Mouse (Mus musculus): ENCODE measurements at regions not wholly inside any gene's neighbourhood (a gene's known extent, or its start where the extent isn't known, plus 50 kb on each side); places are given as distances from the start of the nearest gene placed in this dataset.
A peak's percentile ranks its signal among the peaks of the same experiment; 100 is the strongest.

- no peak for DNase-seq (ENCODE audit: low spot score)
These were observed 228.7 kb upstream of the Kazn start for GRCm38 (mm10) chr4:142467920-142468319.

DNA sequence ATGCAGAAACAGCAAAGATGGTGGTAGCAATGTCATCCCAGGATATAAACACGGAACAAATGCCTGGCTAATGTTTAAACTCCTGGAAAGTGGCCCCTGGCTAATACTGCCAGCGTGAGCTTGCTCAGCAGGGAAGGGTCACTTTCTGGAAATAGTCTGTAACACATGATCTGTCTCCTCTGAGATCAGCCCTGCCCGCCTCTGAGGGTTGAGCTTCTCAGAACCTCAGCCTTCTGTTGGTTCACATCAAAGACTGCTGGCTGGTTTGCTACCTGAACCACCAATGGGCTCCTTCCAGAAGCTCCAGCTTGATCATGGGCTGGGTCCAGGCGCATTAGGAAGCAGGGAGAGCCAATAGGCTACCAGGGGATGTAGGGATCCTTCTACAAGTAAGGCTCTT lies 226.0 kb upstream of the Kazn start:
- no peak for DNase-seq (ENCODE audit: low spot score)

GRCm38 (mm10) chr4:142464066-142464465 lies 224.9 kb upstream of the Kazn start:
- DNase-seq (ENCODE audit: low spot score), result no peak

DNA sequence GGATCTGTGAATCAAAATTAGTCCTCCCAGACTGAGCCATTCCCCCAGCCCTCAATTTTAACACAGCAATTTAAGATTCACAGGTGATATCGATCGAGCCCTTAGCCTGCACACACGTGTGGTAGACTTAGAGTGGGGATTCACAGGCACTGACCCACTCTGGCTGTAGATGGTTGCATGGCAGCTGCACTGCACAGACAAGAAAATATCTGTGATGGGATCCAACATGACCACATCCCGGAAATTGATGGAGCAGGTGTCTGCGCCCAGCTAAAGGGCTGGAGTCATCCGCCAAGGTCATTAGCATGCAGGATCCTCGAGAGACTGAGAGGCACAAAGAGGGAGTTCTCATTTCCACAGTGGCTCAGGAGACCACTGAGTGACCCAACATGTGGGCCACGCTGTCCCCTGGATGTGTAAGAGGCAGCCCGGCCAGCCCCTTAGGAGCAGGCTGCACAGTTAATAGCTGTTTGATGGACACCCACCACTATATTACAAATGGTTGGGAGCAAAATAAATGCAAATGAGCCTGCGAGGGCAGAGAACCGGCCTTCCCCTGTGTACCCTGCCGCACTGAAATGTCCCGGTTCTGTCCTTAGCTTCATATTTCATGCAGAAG lies 221.4 kb upstream of the Kazn start:
- DNase-seq (ENCODE audit: low spot score), result no peak

DNA sequence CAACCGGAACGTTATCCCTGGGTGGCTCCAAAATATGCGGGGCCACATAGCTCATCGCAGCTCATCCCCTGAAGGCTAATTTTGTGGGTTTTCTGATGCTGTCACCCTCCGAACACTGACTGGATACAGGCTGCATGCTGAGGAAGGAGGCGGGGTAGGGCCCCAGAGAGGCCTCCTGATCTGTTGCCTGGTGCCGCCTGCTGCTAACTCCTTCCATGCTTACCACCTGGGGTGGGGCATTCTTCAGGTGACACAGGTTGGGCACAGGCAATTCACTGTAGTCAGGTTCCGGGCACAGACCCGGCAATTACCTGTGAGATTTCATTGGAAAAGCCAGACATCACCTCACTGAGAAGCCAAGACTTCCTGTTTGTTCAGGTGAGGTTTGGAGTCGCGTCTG lies 213.4 kb upstream of the Kazn start:
- DNase-seq (ENCODE audit: low spot score), result no peak

DNA sequence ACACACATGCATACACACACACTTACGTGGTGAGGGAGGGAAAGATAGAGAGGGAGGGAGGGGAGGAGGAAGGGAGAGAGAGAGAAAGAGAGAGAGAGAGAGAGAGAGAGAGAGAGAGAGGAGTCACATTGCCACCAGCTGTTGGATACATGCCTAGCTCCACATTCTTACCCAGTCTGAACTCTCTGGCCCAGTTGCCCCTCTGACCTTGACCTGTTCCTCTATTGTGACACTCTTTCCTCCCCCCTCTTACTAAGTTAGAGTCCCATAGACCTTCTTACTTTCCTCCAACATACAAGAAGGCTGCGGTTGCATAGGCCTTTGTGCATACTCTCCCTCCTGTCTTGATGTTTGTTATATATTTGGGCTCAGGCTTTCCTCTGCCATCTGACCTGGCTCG lies 211.7 kb upstream of the Kazn start:
- no peak for DNase-seq (ENCODE audit: low spot score)

- DNase-seq (ENCODE audit: low spot score), result peak; percentile 12
These were observed 210.5 kb upstream of the Kazn start for GRCm38 (mm10) chr4:142449713-142450112.

GRCm38 (mm10) chr4:142449198-142449702 lies 210.0 kb upstream of the Kazn start:
- DNase-seq (ENCODE audit: low spot score), result no peak

DNA sequence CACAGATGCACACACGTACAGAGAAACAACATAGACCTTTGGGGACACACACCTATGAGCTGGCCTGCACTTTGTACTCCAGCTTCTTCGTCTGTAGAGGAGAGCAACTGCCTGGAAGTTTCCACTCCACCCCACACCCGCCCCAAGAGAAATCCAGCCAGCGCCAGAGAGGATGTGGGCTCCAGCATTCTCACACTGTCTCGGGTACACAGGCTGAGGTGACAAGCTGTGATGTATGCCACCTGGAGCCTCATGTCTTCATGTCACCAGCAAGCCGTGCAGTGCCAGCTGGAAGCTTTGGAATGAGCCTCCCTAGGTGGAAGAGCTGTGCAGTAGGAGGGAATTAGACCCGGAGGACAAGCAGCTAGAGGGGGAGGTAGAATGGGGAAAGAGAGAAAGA lies 208.3 kb upstream of the Kazn start:
- DNase-seq (ENCODE audit: low spot score), result no peak

DNA sequence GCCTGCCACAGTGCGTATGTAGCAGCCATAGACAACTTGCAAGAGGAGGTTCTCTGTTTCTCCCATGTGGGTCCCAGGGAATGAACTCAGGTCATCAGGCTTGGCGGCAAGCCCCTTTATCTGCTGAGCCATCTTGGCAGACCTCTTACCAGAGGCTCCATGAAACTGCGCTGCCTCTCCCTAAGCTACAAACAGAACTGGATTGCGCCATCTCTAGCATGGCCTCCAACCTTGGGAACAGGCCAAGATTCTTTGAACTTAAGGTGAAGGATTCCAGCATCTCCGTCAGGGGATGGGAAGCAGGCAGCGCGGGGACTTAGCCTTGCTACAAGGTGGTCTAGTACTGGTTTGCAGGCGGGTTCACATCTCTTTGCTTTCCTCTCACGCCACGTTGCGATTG lies 201.8 kb upstream of the Kazn start:
- peak; percentile 37 for DNase-seq (ENCODE audit: low spot score)

DNA sequence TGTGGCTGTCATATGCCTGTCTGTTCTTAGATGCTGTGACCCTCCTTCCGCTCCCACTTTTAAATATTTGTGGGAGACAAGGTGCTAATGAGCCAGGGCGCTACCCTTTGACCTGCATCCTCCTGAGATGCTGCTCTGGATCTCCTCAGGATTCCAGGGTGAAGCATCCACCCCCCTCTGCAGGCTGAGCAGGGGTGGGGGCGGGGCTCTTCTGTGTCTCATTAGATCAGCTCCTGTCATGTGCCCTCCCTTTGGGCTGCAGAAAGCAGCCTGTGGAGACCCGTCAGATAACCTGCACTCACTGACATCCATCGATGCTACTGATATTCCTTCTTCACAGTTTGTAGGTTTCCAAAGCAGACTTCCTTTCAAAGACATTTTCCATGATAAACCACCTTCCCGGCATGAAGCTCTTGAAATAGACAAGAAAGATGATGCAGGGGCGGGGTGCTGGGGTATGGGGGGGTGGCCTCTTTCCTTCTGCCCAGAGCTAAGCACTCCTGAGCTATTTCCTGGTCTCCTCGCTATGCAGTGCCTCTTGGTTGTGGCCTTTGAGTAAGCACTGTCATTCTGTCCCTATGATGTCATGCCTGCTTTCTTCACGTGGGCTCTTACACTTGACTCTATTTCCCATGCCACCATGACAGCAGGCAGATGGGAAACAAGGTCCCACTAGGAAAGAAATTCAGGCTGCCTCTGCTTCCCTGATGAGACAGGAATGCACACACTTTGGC lies 200.4 kb upstream of the Kazn start:
- no peak for DNase-seq (ENCODE audit: low spot score)

DNA sequence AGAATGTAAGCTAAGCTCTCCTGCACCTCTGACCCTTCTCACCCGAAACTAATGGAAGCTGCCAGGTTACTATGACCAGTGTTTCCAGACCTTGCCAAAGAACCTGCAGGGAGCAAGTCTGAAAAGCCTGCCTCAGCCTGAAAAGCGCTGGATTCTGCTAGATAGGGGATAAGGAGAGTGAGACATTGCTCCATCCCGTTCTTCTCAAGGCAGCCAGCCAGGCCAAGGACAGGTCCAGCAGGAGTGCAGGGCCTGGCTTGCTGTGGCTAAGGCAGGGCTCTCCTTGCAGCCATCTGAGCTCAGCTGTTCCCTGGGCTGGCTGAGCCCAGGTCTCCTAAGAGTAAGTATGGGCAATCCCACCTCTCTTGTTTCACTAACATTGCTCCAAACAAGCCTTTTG lies 185.4 kb upstream of the Kazn start:
- peak; percentile 42 for DNase-seq (ENCODE audit: low spot score)

DNA sequence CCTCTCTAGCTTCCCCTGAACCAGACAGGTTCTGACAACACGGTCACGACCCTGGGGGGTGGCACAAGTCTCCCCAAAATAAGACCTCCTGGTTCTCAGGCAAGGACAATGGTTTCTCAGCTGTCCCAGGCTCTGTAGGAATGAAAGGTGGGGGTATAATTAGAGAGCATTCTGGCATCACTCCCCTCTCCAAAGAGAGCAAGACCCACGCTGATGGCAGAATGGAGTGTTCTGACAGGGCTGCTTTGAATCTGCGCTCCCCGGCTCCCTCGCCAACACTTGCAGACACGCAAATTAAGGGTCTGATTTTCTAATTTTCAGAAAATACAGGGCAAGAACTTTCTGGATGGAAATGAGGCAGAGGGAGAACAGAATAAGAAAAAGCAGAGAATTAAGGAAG lies 181.2 kb upstream of the Kazn start:
- DNase-seq (ENCODE audit: low spot score), result no peak

DNA sequence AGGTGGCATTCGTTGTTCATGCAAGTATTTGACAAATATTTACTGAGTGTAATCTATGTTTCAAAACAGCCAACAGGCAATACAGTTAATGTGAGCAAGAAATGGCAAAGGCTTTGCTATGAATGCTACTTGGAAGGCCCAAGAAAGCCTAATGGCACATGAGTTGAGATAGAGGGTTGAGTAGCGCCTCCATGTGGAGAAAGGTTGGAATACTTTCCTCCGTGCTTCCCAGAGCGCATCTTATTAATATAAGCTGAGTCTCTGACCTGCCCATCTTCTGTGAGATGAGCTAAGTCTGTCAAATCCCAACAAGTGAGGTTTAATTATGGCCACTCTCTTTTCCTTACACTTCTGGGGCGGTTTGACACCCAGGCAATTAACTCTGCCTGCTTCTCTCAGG lies 175.7 kb upstream of the Kazn start:
- no peak for DNase-seq (ENCODE audit: low spot score)

DNA sequence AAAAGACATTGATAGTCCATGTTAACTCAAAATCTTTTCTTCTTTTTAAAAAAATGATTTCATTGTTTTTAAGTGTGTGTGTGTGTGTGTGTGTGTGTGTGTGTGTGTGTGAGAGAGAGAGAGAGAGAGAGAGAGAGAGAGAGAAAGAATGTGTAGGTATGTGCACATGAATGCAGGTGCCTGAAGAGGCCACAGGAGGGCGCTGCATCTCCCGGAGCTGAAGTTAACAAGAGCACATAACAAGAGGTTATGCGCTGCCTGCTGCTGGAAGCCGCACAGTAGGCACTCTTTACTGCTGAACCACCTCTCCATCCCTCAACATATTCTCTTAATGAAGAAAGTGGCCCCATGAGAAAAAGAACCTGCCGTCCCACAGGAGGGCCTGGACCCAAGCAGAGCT lies 172.6 kb upstream of the Kazn start:
- no peak for DNase-seq (ENCODE audit: low spot score)

DNA sequence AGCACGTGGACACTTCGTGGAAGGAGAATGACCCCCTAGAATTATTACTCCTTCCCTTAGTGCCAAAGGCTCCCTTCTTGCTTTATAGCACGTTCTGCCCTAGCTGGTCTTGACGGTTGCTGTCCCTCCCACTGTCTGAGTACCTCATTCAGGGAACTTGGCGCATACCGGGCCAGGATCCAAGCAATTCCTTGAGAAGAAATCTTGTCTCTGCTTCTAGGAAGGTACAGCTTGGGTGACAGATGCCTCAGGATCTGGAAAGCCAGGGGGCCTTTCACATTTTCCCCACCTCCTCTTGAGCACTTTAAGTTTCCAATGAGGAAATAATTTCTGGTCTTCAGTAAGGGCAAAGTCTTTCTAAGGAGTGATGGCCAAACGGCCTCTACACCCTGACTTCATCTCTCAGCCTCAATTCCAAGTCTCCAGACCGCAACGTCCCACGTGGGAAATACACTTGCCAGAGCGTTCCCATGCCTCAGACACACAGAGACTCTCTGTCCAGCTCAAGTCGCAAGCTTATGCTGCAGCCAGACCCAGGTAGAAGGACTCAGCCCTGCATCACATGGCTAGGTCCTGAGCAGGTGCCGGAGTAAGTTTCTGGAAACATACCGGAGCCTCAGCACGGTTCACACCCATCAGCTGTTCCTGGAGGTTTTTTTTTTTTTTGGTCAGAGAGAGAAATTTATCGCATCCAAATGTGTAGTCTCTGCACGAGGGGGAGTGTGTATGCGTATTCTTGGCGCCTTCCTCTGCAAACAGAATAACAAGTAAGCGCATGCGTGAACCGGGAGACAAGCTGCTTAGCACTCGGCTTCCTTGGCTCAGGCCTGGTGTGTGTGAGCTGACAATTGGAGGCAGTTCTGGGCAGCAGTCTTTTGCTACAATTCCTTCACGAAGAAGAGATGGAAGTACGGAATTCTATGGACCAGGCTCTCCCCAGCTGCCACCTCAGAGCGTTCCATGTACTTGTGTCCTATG lies 171.7 kb upstream of the Kazn start:
- peak; percentile 19 for DNase-seq (ENCODE audit: low spot score)

DNA sequence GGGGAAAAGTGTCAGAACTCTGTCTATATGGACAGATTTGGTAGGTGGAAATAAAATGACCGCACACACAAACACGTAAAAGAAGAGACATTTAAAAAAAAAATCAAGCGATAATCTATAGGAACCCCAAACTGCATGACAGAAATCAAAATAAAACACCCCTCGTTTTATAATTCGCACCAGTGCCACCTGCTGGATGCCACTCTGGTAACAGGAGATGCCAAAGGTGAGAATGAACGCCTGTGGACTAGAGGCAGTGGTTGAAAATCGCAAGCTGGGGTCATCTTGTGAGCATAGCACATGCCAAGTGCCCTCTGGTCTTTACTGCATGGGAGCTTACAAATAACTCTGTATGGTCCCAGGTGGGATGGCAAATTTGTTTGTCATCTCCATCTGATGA lies 158.7 kb upstream of the Kazn start:
- DNase-seq (ENCODE audit: low spot score), result no peak

DNA sequence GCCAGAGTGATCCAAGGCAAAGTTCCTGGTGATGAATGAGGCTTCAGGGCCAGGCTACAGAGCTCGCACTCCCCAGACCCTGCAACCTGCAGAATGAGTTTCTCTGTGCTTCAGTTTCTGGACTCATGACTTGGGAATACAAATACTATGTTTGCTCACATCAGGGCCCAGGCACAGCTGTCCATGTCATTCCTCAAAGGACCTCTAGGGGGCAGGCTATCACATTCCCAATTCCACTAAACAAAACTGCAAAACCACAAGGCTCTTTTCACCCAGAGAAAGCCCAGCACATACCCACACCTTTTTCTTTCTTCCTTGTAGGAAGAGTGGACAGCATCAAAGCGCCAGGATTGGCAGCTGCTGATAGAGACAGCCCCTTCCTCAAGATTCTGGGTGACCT lies 153.7 kb upstream of the Kazn start:
- no peak for DNase-seq (ENCODE audit: low spot score)

DNA sequence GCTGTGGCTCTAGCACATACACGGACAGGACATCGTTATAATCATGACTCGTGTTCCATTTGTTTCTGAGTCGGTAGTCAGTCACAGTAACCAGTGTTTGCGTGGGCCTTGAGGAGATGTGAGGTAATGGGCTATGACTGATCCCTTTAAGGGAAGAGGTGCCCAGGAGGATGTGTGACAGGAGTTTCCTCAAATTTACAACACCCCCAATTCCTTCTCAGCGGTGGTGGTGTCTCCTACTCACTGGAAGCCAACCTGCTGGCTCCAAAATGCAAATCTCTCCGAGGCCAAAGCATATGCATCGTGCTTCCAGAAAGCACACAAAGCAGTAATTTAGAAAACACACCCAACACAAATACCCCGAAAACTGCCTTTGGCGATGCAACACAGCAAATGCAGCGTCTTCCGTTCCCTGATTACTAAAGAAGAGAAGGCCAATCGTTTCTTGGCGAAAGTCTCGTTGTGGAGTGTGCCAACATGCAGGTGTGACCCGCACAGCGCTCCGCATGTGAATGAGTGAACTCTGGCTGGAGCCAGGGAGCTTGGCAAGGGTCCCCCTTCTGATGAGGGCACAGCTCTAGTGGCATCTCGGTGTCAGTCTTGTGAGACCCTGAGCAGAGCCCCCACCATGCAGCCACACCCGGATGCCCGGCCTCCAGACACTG lies 151.5 kb upstream of the Kazn start:
- no peak for DNase-seq (ENCODE audit: low spot score)

- DNase-seq (ENCODE audit: low spot score), result no peak
These were observed 149.3 kb upstream of the Kazn start for GRCm38 (mm10) chr4:142388476-142388875.

GRCm38 (mm10) chr4:142381168-142381567 lies 142.0 kb upstream of the Kazn start:
- no peak for DNase-seq (ENCODE audit: low spot score)

DNA sequence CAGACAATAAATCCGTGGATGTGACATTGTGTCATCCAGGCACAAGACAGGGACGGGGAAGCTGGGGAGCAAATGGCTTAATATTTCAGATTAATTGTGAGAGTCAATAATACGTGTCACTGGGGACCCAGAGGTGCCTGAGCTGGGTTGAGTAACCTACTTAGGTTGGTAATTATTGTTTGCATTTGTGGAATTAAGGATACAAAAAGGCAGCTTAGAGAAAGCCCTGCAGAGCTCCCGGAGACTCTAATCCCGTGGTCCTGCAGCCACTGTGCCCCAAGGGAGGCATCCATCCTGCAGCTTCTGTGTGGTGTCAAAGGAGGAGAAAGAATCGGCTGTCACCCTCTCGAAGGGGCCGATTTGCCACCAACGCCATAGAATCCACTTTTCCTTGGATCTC lies 139.3 kb upstream of the Kazn start:
- DNase-seq (ENCODE audit: low spot score), result no peak
